Mouse (Mus musculus): ENCODE measurements around the gene 4930544D05Rik. TPM values are rescaled to one million over a fixed set of nuclear protein-coding genes. Genes with fewer than 3 reads are reported as not detected.
A peak's percentile ranks its signal among the peaks of the same experiment; 100 is the strongest.

4930544D05Rik gene
- polyA plus RNA-seq, 1 experiment from 2014 or later, result not detected

GRCm38 (mm10) chr11:70579710-70580357 lies 35.8 kb upstream of the 4930544D05Rik start:
- no peak for DNase-seq (ENCODE audit: low spot score)
- no peaks in the 10 kb centered on the region for H3K9me3 ChIP-seq (ENCODE audit: control insufficient read depth, low read length)
- H3K4me2 ChIP-seq (ENCODE audit: low read depth, low read length), result no peak overlapping the region
- H3K4me1 ChIP-seq (ENCODE audit: control insufficient read depth, insufficient read depth, low read length), result peaks cover 44% of the 10 kb centered on the region
- H3K36me3 ChIP-seq (ENCODE audit: control insufficient read depth, insufficient read depth, low read length), result no peaks in the 10 kb centered on the region
- ATAC-seq (ENCODE audit: low read depth), result no peak
- H3K27me3 ChIP-seq (replicated peaks; ENCODE audit: control insufficient read depth, insufficient read depth, low read length), result no peaks in the 10 kb centered on the region
- H3K4me3 ChIP-seq (ENCODE audit: low read depth, low read length), result no peak overlapping the region
- H3K27ac ChIP-seq (replicated peaks; ENCODE audit: low read depth, low read length), result peak overlapping the region; percentile 8; the same call in 1 of the 2 replicates
- 76% methylated on average over 9 of the region's 9 CpGs for whole genome bisulfite sequencing
- no peak overlapping the region for H3K9ac ChIP-seq (ENCODE audit: low read depth, low read length)

- 44% methylated on average over 5 of the region's 5 CpGs for WGBS
- ATAC-seq (ENCODE audit: low read depth) (no peak), DNase-seq (ENCODE audit: low spot score) (peak; percentile 27)
- no peak overlapping the region for H3K4me3 ChIP-seq (ENCODE audit: low read depth, low read length)
- H3K36me3 ChIP-seq (ENCODE audit: control insufficient read depth, insufficient read depth, low read length), result no peaks in the 10 kb centered on the region
- peaks cover 48% of the 10 kb centered on the region for H3K4me1 ChIP-seq (ENCODE audit: control insufficient read depth, insufficient read depth, low read length)
- H3K9ac ChIP-seq (ENCODE audit: low read depth, low read length), result no peak overlapping the region
- no peak overlapping the region for H3K4me2 ChIP-seq (ENCODE audit: low read depth, low read length)
- peak overlapping the region; percentile 8; the same call in 1 of the 2 replicates for H3K27ac ChIP-seq (replicated peaks; ENCODE audit: low read depth, low read length)
- no peaks in the 10 kb centered on the region for H3K9me3 ChIP-seq (ENCODE audit: control insufficient read depth, low read length)
- H3K27me3 ChIP-seq (replicated peaks; ENCODE audit: control insufficient read depth, insufficient read depth, low read length), result no peaks in the 10 kb centered on the region
These were observed 35.3 kb upstream of the 4930544D05Rik start for GRCm38 (mm10) chr11:70580358-70580720.

- ATAC-seq (ENCODE audit: low read depth), result no peak
- no peak overlapping the region for H3K9ac ChIP-seq (ENCODE audit: low read depth, low read length)
- no peaks in the 10 kb centered on the region for H3K9me3 ChIP-seq (ENCODE audit: control insufficient read depth, low read length)
- no peaks in the 10 kb centered on the region for H3K36me3 ChIP-seq (ENCODE audit: control insufficient read depth, insufficient read depth, low read length)
- no peak for DNase-seq (ENCODE audit: low spot score)
- no peaks in the 10 kb centered on the region for H3K27me3 ChIP-seq (replicated peaks; ENCODE audit: control insufficient read depth, insufficient read depth, low read length)
- no peak overlapping the region for H3K27ac ChIP-seq (replicated peaks; ENCODE audit: low read depth, low read length)
- peaks cover 54% of the 10 kb centered on the region for H3K4me1 ChIP-seq (ENCODE audit: control insufficient read depth, insufficient read depth, low read length)
- 74% methylated on average over 3 of the region's 3 CpGs for WGBS
- H3K4me3 ChIP-seq (ENCODE audit: low read depth, low read length), result no peak overlapping the region
- H3K4me2 ChIP-seq (ENCODE audit: low read depth, low read length), result no peak overlapping the region
These were observed 34.7 kb upstream of the 4930544D05Rik start for GRCm38 (mm10) chr11:70580921-70581320.

- H3K4me2 ChIP-seq (ENCODE audit: low read depth, low read length), result no peak overlapping the region
- ATAC-seq (ENCODE audit: low read depth) (no peak), DNase-seq (ENCODE audit: low spot score) (peak; percentile 40)
- H3K9ac ChIP-seq (ENCODE audit: low read depth, low read length), result no peak overlapping the region
- no peak overlapping the region; the same call in 1 of the 2 replicates for H3K27ac ChIP-seq (replicated peaks; ENCODE audit: low read depth, low read length)
- H3K27me3 ChIP-seq (replicated peaks; ENCODE audit: control insufficient read depth, insufficient read depth, low read length), result no peaks in the 10 kb centered on the region
- H3K4me3 ChIP-seq (ENCODE audit: low read depth, low read length), result no peak overlapping the region
- WGBS, result 20% methylated on average over 3 of the region's 3 CpGs
- peaks cover 52% of the 10 kb centered on the region for H3K4me1 ChIP-seq (ENCODE audit: control insufficient read depth, insufficient read depth, low read length)
- H3K9me3 ChIP-seq (ENCODE audit: control insufficient read depth, low read length), result no peaks in the 10 kb centered on the region
- no peaks in the 10 kb centered on the region for H3K36me3 ChIP-seq (ENCODE audit: control insufficient read depth, insufficient read depth, low read length)
These were observed 33.5 kb upstream of the 4930544D05Rik start for GRCm38 (mm10) chr11:70582196-70582595.

- Histone ChIP-seq H3K36me3 (ENCODE audit: control insufficient read depth, insufficient read depth, low read length) (no peaks in the 10 kb centered on the region), H3K4me2 (ENCODE audit: low read depth, low read length) (no peak overlapping the region), H3K9ac (ENCODE audit: low read depth, low read length) (no peak overlapping the region), H3K4me1 (ENCODE audit: control insufficient read depth, insufficient read depth, low read length) (peaks cover 52% of the 10 kb centered on the region), H3K4me3 (ENCODE audit: low read depth, low read length) (no peak overlapping the region), H3K27ac (replicated peaks; ENCODE audit: low read depth, low read length) (peak overlapping the region; percentile 69), H3K9me3 (ENCODE audit: control insufficient read depth, low read length) (no peaks in the 10 kb centered on the region), H3K27me3 (replicated peaks; ENCODE audit: control insufficient read depth, insufficient read depth, low read length) (no peaks in the 10 kb centered on the region)
- DNase-seq (ENCODE audit: low spot score), result peak; percentile 24
- 40% methylated on average over 6 of the region's 6 CpGs for WGBS
- no peak for ATAC-seq (ENCODE audit: low read depth)
These were observed 32.5 kb upstream of the 4930544D05Rik start for GRCm38 (mm10) chr11:70583022-70583714.

- Histone ChIP-seq H3K36me3 (ENCODE audit: control insufficient read depth, insufficient read depth, low read length) (no peaks in the 10 kb centered on the region), H3K4me2 (ENCODE audit: low read depth, low read length) (no peak overlapping the region), H3K9ac (ENCODE audit: low read depth, low read length) (no peak overlapping the region), H3K4me3 (ENCODE audit: low read depth, low read length) (no peak overlapping the region), H3K4me1 (ENCODE audit: control insufficient read depth, insufficient read depth, low read length) (peaks cover 52% of the 10 kb centered on the region), H3K9me3 (ENCODE audit: control insufficient read depth, low read length) (no peaks in the 10 kb centered on the region), H3K27me3 (replicated peaks; ENCODE audit: control insufficient read depth, insufficient read depth, low read length) (no peaks in the 10 kb centered on the region), H3K27ac (replicated peaks; ENCODE audit: low read depth, low read length) (peak overlapping the region; percentile 75)
- 75% methylated on average over 7 of the region's 7 CpGs for WGBS
- peak; percentile 75 for DNase-seq (ENCODE audit: low spot score)
- ATAC-seq (ENCODE audit: low read depth), result peak; percentile 69; the same call in 1 of the 2 replicates
These were observed 31.9 kb upstream of the 4930544D05Rik start for GRCm38 (mm10) chr11:70583775-70584174.

GRCm38 (mm10) chr11:70585457-70585856 lies 30.2 kb upstream of the 4930544D05Rik start:
- 31% methylated on average over 7 of the region's 7 CpGs for WGBS
- DNase-seq (ENCODE audit: low spot score) (peak; percentile 81), ATAC-seq (ENCODE audit: low read depth) (peak; percentile 85)
- Histone ChIP-seq H3K9me3 (ENCODE audit: control insufficient read depth, low read length) (no peaks in the 10 kb centered on the region), H3K27me3 (replicated peaks; ENCODE audit: control insufficient read depth, insufficient read depth, low read length) (no peaks in the 10 kb centered on the region), H3K4me1 (ENCODE audit: control insufficient read depth, insufficient read depth, low read length) (peaks cover 38% of the 10 kb centered on the region), H3K9ac (ENCODE audit: low read depth, low read length) (no peak overlapping the region), H3K36me3 (ENCODE audit: control insufficient read depth, insufficient read depth, low read length) (no peaks in the 10 kb centered on the region), H3K4me3 (ENCODE audit: low read depth, low read length) (no peak overlapping the region), H3K27ac (replicated peaks; ENCODE audit: low read depth, low read length) (peak overlapping the region; percentile 75), H3K4me2 (ENCODE audit: low read depth, low read length) (peak overlapping the region; percentile 15; the same call in 1 of the 2 replicates)

GRCm38 (mm10) chr11:70586261-70586660 lies 29.4 kb upstream of the 4930544D05Rik start:
- H3K27me3 ChIP-seq (replicated peaks; ENCODE audit: control insufficient read depth, insufficient read depth, low read length), result no peaks in the 10 kb centered on the region
- no peak overlapping the region for H3K4me3 ChIP-seq (ENCODE audit: low read depth, low read length)
- H3K27ac ChIP-seq (replicated peaks; ENCODE audit: low read depth, low read length), result no peak overlapping the region
- 83% methylated on average over 3 of the region's 3 CpGs for WGBS
- no peak overlapping the region for H3K4me2 ChIP-seq (ENCODE audit: low read depth, low read length)
- no peaks in the 10 kb centered on the region for H3K36me3 ChIP-seq (ENCODE audit: control insufficient read depth, insufficient read depth, low read length)
- H3K4me1 ChIP-seq (ENCODE audit: control insufficient read depth, insufficient read depth, low read length), result peaks cover 38% of the 10 kb centered on the region
- no peak for ATAC-seq (ENCODE audit: low read depth)
- no peak overlapping the region for H3K9ac ChIP-seq (ENCODE audit: low read depth, low read length)
- DNase-seq (ENCODE audit: low spot score), result no peak
- H3K9me3 ChIP-seq (ENCODE audit: control insufficient read depth, low read length), result no peaks in the 10 kb centered on the region
